Mouse (Mus musculus) liver, embryonic 13.5 days (tissue): ENCODE data around the gene Mical1. TPM values are rescaled to one million over a fixed set of nuclear protein-coding genes. Genes with fewer than 3 reads are reported as not detected.

Source experiments
- ATAC-seq: fragments of 200-750 bp; cut with Nextera tagmentation; 2 replicates; pipeline ENCODE4 v1.8.0; 2017; ENCODE audit warnings: low read depth, mild to moderate bottlenecking, moderate number of reproducible peaks, moderate library complexity
- DNase-seq: peaks from one replicate; pipeline ENCODE4 v3.0.0; 2022
- H3K27ac ChIP-seq: fragments of 300-500 bp; sonication (generic); 2 replicates; pipeline ENCODE4 v1.5.1; 2015; ENCODE audit warnings: moderate library complexity, mild to moderate bottlenecking, inconsistent platforms
- H3K27me3 ChIP-seq: fragments of 300-500 bp; sonication (generic); 2 replicates; pipeline ENCODE4 v1.6.1; 2015; ENCODE audit warnings: mild to moderate bottlenecking, inconsistent platforms
- H3K36me3 ChIP-seq: fragments of 300-500 bp; sonication (generic); 2 replicates; pipeline ENCODE4 v1.6.1; 2015; ENCODE audit warnings: mild to moderate bottlenecking, inconsistent platforms
- H3K4me1 ChIP-seq: fragments of 300-500 bp; sonication (generic); replicated peaks from 2 replicates; pipeline ENCODE4 v1.6.1; 2015; ENCODE audit warnings: inconsistent platforms
- H3K4me2 ChIP-seq: fragments of 300-500 bp; sonication (generic); 2 replicates; pipeline ENCODE4 v1.6.1; 2015; ENCODE audit warnings: inconsistent platforms, mild to moderate bottlenecking, moderate library complexity
- H3K4me3 ChIP-seq: fragments of 300-500 bp; sonication (generic); replicated peaks from 2 replicates; pipeline ENCODE4 v1.5.1; 2015; ENCODE audit warnings: mild to moderate bottlenecking, inconsistent platforms
- H3K9ac ChIP-seq: fragments of 300-500 bp; sonication (generic); 2 replicates; pipeline ENCODE4 v1.6.1; 2015; ENCODE audit warnings: mild to moderate bottlenecking, inconsistent platforms
- H3K9me3 ChIP-seq: fragments of 300-500 bp; sonication (generic); replicated peaks from 2 replicates; pipeline ENCODE4 v1.6.1; 2016; ENCODE audit warnings: inconsistent platforms
- WGBS: fragments of 180-500 bp; shearing (Covaris S2); methylation state at CpG from one replicate; pipeline ENCODE4 v1.1.7; 2015; ENCODE audit not compliant: insufficient replicate concordance; 5-methylcytosine and 5-hydroxymethylcytosine counted together
- polyA plus RNA-seq: library from polyadenylated mRNA; unstranded; fragments of >200 nt; fragmentation: Nextera tagmentation; extraction: Ambion mirVana; gene quantifications from 2 replicates; pipeline ENCODE4 v1.2.1, GENCODE M21; 2015

Mical1 gene
- polyA plus RNA-seq, 1 experiment from 2014 or later: 6.0 TPM

GRCm38 (mm10) chr10:41460501-41460900 is 15.6 kb upstream of the Mical1 start:
- peaks cover 43% of the 10 kb centered on the region for H3K36me3 ChIP-seq
- ATAC-seq: no peak
- no peak for DNase-seq
- WGBS: 37% methylated on average over 2 of the region's 2 CpGs
- no peak overlapping the region for H3K4me3 ChIP-seq
- no peaks in the 10 kb centered on the region for H3K27me3 ChIP-seq
- H3K9ac ChIP-seq: no peak overlapping the region
- H3K4me1 ChIP-seq: peaks cover 6% of the 10 kb centered on the region
- H3K27ac ChIP-seq: no peak overlapping the region
- H3K4me2 ChIP-seq: no peak overlapping the region
- H3K9me3 ChIP-seq: no peaks in the 10 kb centered on the region

GRCm38 (mm10) chr10:41461057-41461722 is 14.9 kb upstream of the Mical1 start:
- Histone ChIP-seq H3K36me3 (peaks cover 37% of the 10 kb centered on the region), H3K27me3 (no peaks in the 10 kb centered on the region), H3K27ac (no peak overlapping the region), H3K4me2 (no peak overlapping the region), H3K9ac (no peak overlapping the region), H3K9me3 (no peaks in the 10 kb centered on the region), H3K4me3 (no peak overlapping the region), H3K4me1 (peaks cover 4% of the 10 kb centered on the region)
- DNase-seq (no peak), ATAC-seq (no peak)
- 76% methylated on average over 3 of the region's 3 CpGs for WGBS

GRCm38 (mm10) chr10:41464401-41464955 is 11.6 kb upstream of the Mical1 start:
- H3K9me3 ChIP-seq: no peaks in the 10 kb centered on the region
- H3K27ac ChIP-seq: no peak overlapping the region
- H3K4me1 ChIP-seq: no peaks in the 10 kb centered on the region; the same call in 1 of the 2 replicates
- ATAC-seq: no peak
- H3K4me3 ChIP-seq: no peak overlapping the region
- H3K27me3 ChIP-seq: no peaks in the 10 kb centered on the region
- WGBS: 74% methylated on average over 15 of the region's 15 CpGs
- no peak overlapping the region for H3K4me2 ChIP-seq
- no peak for DNase-seq
- no peak overlapping the region for H3K9ac ChIP-seq
- H3K36me3 ChIP-seq: peaks cover 21% of the 10 kb centered on the region

GRCm38 (mm10) chr10:41467325-41467724 is 8.8 kb upstream of the Mical1 start:
- DNase-seq (no peak), ATAC-seq (no peak)
- WGBS: 70% methylated on average over 6 of the region's 6 CpGs
- no peak overlapping the region for H3K4me3 ChIP-seq
- no peaks in the 10 kb centered on the region for H3K9me3 ChIP-seq
- no peaks in the 10 kb centered on the region for H3K27me3 ChIP-seq
- no peak overlapping the region for H3K9ac ChIP-seq
- peaks cover 4% of the 10 kb centered on the region for H3K4me1 ChIP-seq
- no peak overlapping the region for H3K4me2 ChIP-seq
- peaks cover 18% of the 10 kb centered on the region for H3K36me3 ChIP-seq
- H3K27ac ChIP-seq: no peak overlapping the region

- no peak overlapping the region for H3K4me3 ChIP-seq
- H3K9me3 ChIP-seq: no peaks in the 10 kb centered on the region
- H3K27me3 ChIP-seq: no peaks in the 10 kb centered on the region
- WGBS: 70% methylated on average over 3 of the region's 3 CpGs
- ATAC-seq (no peak), DNase-seq (no peak)
- no peaks in the 10 kb centered on the region for H3K36me3 ChIP-seq
- no peak overlapping the region for H3K4me2 ChIP-seq
- H3K27ac ChIP-seq: no peak overlapping the region
- no peak overlapping the region for H3K9ac ChIP-seq
- H3K4me1 ChIP-seq: peaks cover 37% of the 10 kb centered on the region
These were observed 5.4 kb upstream of the Mical1 start for GRCm38 (mm10) chr10:41470693-41471092.

- Histone ChIP-seq H3K4me3 (no peak overlapping the region), H3K4me1 (peaks cover 56% of the 10 kb centered on the region), H3K4me2 (no peak overlapping the region), H3K27ac (no peak overlapping the region), H3K9ac (no peak overlapping the region), H3K36me3 (no peaks in the 10 kb centered on the region), H3K27me3 (0 out of 2 replicates have a peak, but pooled peaks cover 5% of the 10 kb centered on the region), H3K9me3 (no peaks in the 10 kb centered on the region)
- ATAC-seq: no peak
- DNase-seq: no peak
These were observed 3.6 kb upstream of the Mical1 start for GRCm38 (mm10) chr10:41472534-41472933.

- H3K4me2 ChIP-seq: no peak overlapping the region
- H3K9ac ChIP-seq: no peak overlapping the region
- 48% methylated on average over 5 of the region's 5 CpGs for WGBS
- H3K27me3 ChIP-seq: 0 out of 2 replicates have a peak, but pooled peaks cover 5% of the 10 kb centered on the region
- H3K36me3 ChIP-seq: no peaks in the 10 kb centered on the region
- ATAC-seq (no peak), DNase-seq (no peak)
- H3K9me3 ChIP-seq: no peaks in the 10 kb centered on the region
- no peak overlapping the region for H3K4me3 ChIP-seq
- H3K4me1 ChIP-seq: peaks cover 60% of the 10 kb centered on the region
- no peak overlapping the region for H3K27ac ChIP-seq
These were observed 3.1 kb upstream of the Mical1 start for GRCm38 (mm10) chr10:41472962-41473481.

- ATAC-seq: 0 out of 2 replicates have a peak, but pooled peaks have one; percentile 21
- no peaks in the 10 kb centered on the region for H3K36me3 ChIP-seq
- H3K4me1 ChIP-seq: peaks cover 68% of the 10 kb centered on the region
- WGBS: 17% methylated on average over 6 of the region's 6 CpGs
- no peaks in the 10 kb centered on the region for H3K9me3 ChIP-seq
- 0 out of 2 replicates have a peak, but pooled peaks cover 5% of the 10 kb centered on the region for H3K27me3 ChIP-seq
- DNase-seq: peak; percentile 27
- peak overlapping the region; percentile 47; the same call in 1 of the 2 replicates for H3K27ac ChIP-seq
- H3K4me3 ChIP-seq: no peak overlapping the region
- no peak overlapping the region for H3K4me2 ChIP-seq
- H3K9ac ChIP-seq: 0 out of 2 replicates have a peak overlapping the region, but pooled peaks have one; percentile 36
These were observed 2.2 kb upstream of the Mical1 start for GRCm38 (mm10) chr10:41473782-41474468.

- Histone ChIP-seq H3K27ac (peak overlapping the region; percentile 84), H3K9ac (no peak overlapping the region), H3K36me3 (no peaks in the 10 kb centered on the region), H3K4me1 (peaks cover 70% of the 10 kb centered on the region), H3K4me3 (no peak overlapping the region), H3K9me3 (no peaks in the 10 kb centered on the region), H3K27me3 (0 out of 2 replicates have a peak, but pooled peaks cover 5% of the 10 kb centered on the region), H3K4me2 (peak overlapping the region; percentile 1)
- no peak for DNase-seq
- ATAC-seq: no peak
- 70% methylated on average over 1 of the region's 1 CpGs for WGBS
These were observed 1.1 kb upstream of the Mical1 start for GRCm38 (mm10) chr10:41474981-41475391.

- Histone ChIP-seq H3K9ac (peak overlapping the region; percentile 74), H3K27me3 (0 out of 2 replicates have a peak, but pooled peaks cover 5% of the 10 kb centered on the region), H3K4me2 (peak overlapping the region; percentile 98), H3K36me3 (no peaks in the 10 kb centered on the region), H3K4me3 (peak overlapping the region; percentile 68), H3K27ac (peak overlapping the region; percentile 84; the same call in 1 of the 2 replicates), H3K9me3 (no peaks in the 10 kb centered on the region), H3K4me1 (peaks cover 89% of the 10 kb centered on the region)
- no peak for DNase-seq
- WGBS: under 1% methylated on average over 9 of the region's 9 CpGs
- ATAC-seq: no peak
These were observed 834 bp downstream of the Mical1 start for GRCm38 (mm10) chr10:41477018-41477277.
